Mouse (Mus musculus): ENCODE data around the gene Nt5m.

GRCm38 (mm10) chr11:59895316-59895715 lies 56.1 kb downstream of the Nt5m start:
- TF ChIP-seq CTCF (IDR thresholded peaks at IDR 0.05; ENCODE audit: control insufficient read depth, insufficient read depth, insufficient read length) (no peak), FOSL1 (IDR thresholded peaks at IDR 0.05; ENCODE audit: insufficient read depth, low read length, poor library complexity, severe bottlenecking) (no peak), MYOG (IDR thresholded peaks at IDR 0.05; ENCODE audit: control insufficient read depth, extremely low read depth, insufficient read length) (no peak), MAX (IDR thresholded peaks at IDR 0.05) (no peak), MYOD1 (IDR thresholded peaks at IDR 0.05; ENCODE audit: control insufficient read depth, insufficient read length, low read depth) (no peak)
